Mouse (Mus musculus) ES-E14 (cell line): ENCODE measurements around the gene Mmp28.

ENCODE experiments used
- CHD2 ChIP-seq: IDR thresholded peaks from 2 replicates; pipeline ENCODE4 v1.6.1; 2014; ENCODE audit warnings: mild to moderate bottlenecking, low read depth, low read length, inconsistent platforms
- HCFC1 ChIP-seq: IDR thresholded peaks from 2 replicates; pipeline ENCODE4 v1.6.1; 2012; ENCODE audit warnings: low read length, inconsistent platforms, borderline replicate concordance; ENCODE audit not compliant: insufficient read depth
- MAFK ChIP-seq: IDR thresholded peaks from 2 replicates; pipeline ENCODE4 v1.6.1; 2014; ENCODE audit warnings: mild to moderate bottlenecking, low read depth, low read length, inconsistent platforms; ENCODE audit not compliant: insufficient read depth
- ZC3H11A ChIP-seq: IDR thresholded peaks from 2 replicates; pipeline ENCODE4 v1.6.1; 2012; ENCODE audit warnings: low read depth, mild to moderate bottlenecking, inconsistent platforms, low read length, borderline replicate concordance
- ZNF384 ChIP-seq: IDR thresholded peaks from 2 replicates; pipeline ENCODE4 v1.6.1; 2012; ENCODE audit warnings: low read depth, low read length, inconsistent platforms

DNA sequence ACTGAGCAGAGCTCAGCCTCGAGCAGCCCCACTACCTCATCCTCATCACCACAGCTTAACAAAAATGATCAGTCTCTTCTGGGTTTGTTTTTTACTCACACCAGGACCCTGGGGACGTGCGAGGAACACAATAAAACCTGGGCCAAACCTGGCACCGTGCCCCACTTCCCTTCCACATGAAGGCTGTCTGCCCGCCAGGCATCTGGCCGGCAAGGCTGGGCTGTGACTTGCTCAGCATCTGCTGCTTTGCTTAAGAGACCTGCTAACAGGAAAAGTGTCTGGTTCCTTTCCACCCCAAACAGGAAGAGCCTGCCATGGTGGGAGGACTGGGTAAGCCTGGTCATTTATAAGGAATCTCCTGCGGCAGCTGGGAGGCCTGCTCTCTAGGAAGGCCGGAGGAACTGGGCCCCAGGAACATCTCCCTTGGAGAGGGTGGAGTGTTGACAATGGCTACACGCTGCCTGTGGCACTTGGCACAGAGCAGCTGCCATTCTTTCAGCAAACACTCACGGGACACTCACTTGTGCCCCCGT, 4.3 kb upstream of the Mmp28 start:
- TF ChIP-seq CHD2 (no peak), MAFK (no peak), ZNF384 (no peak), HCFC1 (no peak), ZC3H11A (no peak)
